Mouse (Mus musculus): ENCODE results near the gene Pdzrn3.

Pdzrn3 gene

GRCm38 (mm10) chr6:101366809-101367602, 10.7 kb downstream of the Pdzrn3 start:
- no peak for DNase-seq

GRCm38 (mm10) chr6:101365795-101366194, 11.9 kb downstream of the Pdzrn3 start:
- DNase-seq, result no peak

- no peak for DNase-seq
Observed at GRCm38 (mm10) chr6:101363904-101364303, 13.8 kb downstream of the Pdzrn3 start.

GRCm38 (mm10) chr6:101362728-101363127, 15.0 kb downstream of the Pdzrn3 start:
- DNase-seq, result no peak

DNA sequence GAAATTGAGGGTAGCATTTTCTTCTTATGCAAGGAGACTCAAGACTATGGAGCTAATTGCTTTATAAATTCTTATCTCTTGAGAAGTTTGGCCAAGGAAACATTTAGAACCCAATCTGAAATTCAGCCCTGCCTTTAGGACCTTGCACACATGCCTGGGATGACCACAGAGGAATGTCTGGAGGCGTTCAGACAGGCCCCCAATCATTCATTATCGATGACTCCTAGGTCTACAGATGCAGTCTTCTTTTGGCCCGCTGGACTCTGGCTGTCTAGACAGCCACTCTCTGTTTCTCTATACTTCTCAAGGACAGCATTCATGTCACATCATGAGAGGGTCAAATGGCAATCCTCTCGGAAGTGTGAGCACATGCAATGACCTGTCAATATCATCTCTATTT, 15.4 kb downstream of the Pdzrn3 start:
- no peak for DNase-seq

GRCm38 (mm10) chr6:101360211-101360737, 17.4 kb downstream of the Pdzrn3 start:
- DNase-seq, result no peak

- no peak for DNase-seq
Observed at GRCm38 (mm10) chr6:101359646-101360045, 18.1 kb downstream of the Pdzrn3 start.

GRCm38 (mm10) chr6:101354887-101355286, 22.8 kb downstream of the Pdzrn3 start:
- DNase-seq, result no peak

DNA sequence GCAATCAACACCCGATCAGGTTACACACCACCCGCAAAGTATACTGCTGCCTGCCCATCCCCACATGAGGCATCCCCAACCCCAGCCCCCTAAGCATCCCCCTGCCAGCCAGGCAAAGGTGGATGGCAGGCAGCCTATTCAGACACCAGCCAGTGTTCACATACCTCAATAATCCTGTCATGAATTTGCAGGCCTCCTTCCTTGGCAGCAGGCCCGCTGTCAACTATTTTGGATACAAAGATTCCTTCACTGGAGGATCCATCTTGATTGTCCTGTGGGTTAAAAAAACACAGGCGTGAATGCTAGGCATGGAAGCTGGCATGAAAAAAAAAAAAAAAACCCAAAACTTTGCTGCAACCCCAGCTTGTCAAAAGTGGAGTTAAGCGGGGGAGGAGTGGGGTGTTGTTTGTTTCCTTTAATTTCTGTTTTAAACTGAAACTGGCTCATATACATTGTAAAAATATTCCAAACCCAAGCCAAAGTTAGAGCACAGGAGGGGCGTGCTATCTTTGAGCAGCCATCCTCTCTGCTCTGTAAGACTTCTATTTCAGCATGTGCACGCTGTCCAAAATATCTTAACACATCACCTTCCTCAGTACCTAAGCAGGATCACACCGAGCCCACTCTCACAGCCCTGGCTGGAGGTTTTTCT, 23.3 kb downstream of the Pdzrn3 start:
- DNase-seq, result no peak

- DNase-seq, result no peak
Observed at GRCm38 (mm10) chr6:101353701-101354100, 24.0 kb downstream of the Pdzrn3 start.

GRCm38 (mm10) chr6:101352626-101353025, 25.1 kb downstream of the Pdzrn3 start:
- DNase-seq, result no peak

DNA sequence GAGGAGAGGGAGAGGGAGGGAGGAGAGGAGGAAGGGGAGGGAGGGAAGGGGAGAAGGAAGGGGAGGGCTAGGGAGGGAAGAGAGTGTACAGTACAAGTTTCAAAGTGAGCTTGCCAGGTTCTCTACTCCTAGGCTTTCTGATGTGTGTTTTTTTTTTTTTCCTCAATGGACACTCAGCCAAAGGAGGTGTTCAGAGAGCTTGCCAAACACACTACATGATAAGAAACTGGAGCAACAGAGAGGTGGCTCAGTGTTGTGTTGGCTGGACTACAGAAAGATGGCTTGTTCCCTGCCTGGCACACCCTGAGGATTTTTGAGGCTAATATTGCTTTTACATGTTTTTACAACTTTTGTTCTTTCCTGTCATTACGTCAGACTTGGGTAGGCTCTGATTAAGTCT, 26.6 kb downstream of the Pdzrn3 start:
- no peak for DNase-seq

DNA sequence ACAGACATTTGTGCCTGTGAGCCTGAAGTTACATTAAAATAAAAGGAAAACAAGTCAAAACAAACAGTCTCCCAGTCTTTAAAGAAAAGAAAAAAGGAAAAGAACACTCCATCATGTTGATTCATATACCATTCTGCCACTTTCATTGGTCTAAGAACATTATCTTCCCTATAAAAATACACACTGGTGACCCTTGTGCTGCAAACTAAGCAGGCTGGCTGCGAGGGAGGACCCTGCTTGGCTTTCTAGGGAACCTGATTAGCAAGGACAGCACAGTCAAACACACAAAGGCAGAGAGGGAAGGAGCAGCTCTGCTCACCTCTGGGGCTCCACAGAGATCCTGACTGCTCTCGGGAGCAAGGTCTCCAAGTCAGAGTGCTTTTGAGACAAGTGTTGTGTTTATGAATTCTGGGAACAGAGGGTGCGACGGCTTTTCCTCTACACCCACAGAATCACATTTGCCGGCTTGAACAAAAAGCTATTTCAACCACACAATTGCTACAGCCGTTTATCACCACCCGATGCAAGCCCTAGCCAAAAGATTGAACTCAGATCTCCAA, 27.2 kb downstream of the Pdzrn3 start:
- no peak for DNase-seq

DNA sequence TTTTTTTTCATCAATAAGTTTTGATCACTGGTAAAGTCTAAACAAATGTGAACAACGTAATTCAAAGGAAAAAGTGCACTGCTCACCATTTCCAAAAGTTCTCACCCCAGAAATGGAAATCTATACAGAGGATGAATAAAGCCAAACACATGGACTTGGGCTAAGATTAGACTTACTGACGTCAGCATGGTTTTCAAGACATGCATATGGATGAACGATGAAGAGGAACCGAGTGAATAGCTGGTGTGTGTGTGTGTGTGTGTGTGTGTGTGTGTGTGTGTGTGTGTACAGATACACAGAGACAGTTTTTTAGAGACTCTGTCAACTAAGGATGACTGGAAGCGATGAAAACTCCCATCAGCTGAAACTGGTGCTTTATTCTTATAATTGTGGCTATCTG, 29.2 kb downstream of the Pdzrn3 start:
- no peak for DNase-seq

GRCm38 (mm10) chr6:101340051-101340450, 37.6 kb downstream of the Pdzrn3 start:
- no peak for DNase-seq

DNA sequence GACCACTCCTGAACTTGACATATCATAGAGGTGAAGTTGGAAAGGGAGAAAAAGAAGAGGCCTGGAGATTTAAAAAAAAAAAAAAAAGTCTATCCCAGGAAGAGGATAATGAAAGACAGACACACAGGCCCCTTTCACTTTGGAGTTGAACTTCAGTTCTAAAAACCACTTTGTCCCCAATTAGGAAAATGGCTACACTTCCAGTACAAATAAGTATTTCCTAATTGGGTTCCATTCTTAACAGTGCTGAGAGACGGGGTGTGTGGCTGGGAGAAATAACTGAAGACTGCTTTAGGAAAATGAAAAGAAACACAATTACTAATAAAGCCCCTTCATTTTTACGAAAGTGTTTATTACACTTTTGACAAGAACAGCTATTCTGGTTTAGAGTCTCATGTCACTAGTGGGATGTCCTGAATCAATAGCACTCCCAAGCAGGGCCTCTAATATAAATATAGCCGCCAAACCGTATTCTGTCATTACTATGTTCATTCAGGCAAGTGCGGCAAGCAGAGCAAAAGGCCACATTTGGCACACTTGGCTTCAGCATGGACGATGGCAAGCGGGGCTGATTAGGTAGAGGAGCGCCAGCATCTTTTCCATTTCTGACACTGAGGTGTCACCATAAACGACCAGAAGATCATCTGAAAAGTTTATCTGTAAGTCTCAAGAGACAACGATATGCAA, 39.7 kb downstream of the Pdzrn3 start:
- DNase-seq, result no peak

DNA sequence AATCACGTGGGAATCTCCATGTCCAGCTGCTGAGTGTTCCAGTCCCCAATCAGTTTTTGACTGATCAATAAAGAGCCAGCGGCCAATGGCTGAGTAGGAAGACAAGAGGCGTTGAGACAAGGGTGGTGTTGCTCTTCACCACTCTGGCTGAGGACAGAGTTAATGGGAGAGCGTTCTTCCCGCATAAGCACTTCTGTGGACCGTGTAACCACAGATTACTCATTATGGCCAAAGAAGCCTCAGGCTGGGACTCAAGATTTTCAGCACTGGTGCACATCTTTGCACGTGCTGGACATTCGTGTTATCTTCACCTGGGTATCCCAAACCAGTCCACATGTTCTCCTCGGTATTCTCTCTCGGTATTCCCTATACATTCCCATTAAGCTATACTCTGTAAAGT, 41.0 kb downstream of the Pdzrn3 start:
- DNase-seq, result no peak

DNA sequence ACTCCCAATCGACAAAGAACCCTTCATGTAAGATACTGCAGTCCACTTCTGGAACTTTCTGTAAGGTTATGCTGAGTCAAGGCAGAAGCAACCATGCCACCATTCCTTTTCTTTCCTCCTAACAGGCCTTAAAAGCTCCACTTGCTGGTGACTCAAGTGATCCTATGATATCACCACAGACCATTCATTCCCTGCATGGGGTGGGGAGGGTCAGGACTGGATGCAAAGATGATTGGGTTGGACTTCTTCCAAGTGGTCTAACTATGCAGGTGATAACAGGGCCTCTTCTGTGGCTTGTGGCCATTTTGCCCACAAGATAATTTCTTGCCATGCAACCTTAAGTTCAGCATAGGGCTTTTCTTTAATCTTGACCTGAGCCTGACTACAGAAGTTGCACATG, 42.0 kb downstream of the Pdzrn3 start:
- DNase-seq, result no peak

GRCm38 (mm10) chr6:101334495-101334894, 43.2 kb downstream of the Pdzrn3 start:
- no peak for DNase-seq

DNA sequence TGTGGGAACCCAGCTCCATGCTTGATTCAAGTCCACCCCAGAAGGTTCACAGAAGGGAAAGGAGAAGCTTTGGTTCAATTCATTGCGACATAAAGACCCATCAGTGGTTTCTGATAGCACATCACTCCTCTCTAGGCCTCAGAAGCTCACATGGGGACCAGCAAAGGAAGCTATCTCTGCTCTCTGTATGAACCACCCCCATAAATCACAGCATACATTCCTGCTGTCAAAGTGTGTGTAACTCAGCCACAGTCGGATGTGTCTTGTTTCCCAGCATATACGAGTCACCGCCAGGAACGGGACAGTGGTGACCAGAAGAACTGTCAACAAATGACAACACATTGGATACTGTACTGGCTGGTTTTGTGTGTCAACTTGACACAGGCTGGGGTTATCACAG, 47.3 kb downstream of the Pdzrn3 start:
- DNase-seq, result no peak

GRCm38 (mm10) chr6:101329499-101329898, 48.2 kb downstream of the Pdzrn3 start:
- DNase-seq, result no peak

DNA sequence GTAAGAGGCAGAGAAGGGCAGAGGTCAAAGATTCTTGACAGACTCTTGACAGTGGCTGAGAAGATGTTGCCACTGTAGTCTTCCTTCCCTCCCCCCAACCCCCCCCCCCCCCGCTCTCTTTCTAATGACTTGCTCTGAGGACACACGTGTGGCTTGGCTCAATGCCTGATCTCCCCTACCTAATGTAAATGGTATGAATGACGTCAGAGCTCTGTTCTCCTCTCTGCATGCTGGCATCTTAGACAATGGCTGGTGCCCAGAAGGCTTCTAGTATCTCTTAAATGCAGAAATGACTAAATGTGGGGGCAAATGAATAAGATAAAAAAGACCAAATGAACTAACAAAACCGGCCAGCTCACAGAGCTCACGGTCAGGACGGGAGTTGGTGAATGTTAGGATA, 49.2 kb downstream of the Pdzrn3 start:
- DNase-seq, result no peak

GRCm38 (mm10) chr6:101327741-101328140, 50.0 kb downstream of the Pdzrn3 start:
- DNase-seq, result no peak
